Mouse (Mus musculus): ENCODE measurements at regions not wholly inside any gene's neighbourhood (a gene's known extent, or its start where the extent isn't known, plus 50 kb on each side); places are given as distances from the start of the nearest gene placed in this dataset.
A peak's percentile ranks its signal among the peaks of the same experiment; 100 is the strongest.

DNA sequence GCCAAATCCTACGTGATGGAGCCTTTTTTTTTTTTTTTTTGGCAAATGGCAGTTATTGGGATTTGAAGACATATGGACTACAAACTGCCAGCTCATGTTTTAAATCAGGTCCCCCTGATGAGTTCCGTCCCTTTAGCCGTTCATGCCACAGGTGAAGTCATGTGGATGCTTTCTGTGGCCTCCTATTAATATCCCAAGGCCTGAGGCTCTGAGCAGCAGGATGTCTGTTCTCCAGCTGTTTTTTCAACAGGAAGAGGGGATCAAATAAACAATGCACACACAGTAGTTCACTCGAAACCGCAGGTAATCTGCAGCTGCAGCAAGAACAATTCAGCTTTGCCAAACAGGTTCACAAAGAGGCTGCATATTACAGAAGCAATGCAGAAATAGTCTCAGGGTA lies 112.1 kb downstream of the Dusp6 start:
- DNase-seq = no peak

DNA sequence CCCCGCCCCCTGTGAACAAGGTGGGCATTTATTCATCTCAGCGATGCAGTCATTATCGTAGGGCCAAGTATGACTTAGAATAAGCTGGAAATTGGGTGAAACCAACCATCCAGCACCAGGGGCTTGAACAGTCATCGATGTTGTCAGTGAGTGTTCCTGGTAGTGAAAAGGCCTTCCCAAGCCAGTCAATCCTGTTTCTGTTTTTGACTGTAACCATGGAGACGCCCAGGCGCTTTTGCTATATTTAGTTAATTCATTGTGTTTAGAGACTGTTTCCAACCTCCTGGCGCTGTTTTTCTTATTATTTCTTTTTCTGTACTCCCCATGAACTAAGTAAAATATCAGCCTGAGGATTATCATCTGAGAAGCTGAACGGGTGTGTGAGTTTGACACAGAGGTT lies 113.4 kb downstream of the Dusp6 start:
- no peak for DNase-seq

DNA sequence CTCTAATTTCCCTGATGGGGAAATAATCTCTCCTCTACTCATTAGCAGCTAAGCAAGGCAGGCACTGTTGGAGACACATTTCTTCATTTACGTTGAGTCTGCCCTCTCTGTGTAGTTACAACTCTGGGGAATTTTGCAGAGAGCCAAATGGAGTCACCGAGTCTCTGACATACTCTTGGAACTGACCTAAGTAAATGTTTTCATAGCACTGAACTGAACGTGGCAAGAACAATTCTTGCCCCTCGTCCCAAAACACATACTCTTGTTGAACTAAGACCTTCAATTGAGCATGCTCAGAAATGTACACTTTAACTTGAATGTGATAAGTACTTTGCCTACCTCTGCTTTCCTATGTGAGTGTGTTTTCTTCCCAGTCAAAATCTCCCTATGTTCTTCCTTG lies 114.5 kb downstream of the Dusp6 start:
- no peak for DNase-seq

DNA sequence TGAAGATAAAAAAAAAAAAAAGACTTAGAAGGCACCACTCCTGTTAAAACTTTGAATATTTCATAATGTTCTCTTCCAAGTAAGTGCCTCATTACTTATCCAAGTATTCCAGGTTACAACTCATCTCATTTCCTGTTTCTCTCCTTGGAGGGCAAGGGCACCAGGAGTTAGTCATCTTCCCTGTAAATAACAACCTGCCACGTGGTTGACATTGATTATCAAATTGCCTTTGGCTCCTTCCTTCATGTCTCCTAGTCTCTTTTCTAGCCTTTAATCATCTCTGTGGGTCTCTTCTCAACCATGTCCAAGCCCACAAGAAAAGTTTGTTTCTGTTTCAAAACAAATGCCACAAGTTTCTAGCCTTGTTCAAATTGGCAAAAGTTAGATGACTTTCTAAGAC lies 116.1 kb downstream of the Dusp6 start:
- DNase-seq = no peak

DNA sequence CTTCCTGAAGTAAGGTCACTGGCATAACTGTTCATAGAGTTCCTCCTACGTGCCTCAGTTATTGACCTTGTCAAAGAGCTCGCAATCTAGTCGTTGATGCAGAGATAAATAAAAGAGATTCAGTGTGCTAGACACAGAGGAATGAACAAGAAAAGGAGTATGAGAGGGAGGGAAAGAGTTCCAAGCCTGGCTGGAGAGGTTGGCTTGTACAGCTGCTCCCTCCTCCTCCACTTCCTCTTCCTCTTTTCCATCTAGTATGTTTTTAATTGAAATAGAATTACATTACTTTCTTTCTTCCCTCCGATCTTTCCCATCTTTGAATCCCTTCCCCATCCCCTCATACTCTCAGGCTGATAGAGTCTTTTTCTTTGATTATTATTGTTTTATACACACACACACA lies 117.1 kb downstream of the Dusp6 start:
- DNase-seq = no peak

DNA sequence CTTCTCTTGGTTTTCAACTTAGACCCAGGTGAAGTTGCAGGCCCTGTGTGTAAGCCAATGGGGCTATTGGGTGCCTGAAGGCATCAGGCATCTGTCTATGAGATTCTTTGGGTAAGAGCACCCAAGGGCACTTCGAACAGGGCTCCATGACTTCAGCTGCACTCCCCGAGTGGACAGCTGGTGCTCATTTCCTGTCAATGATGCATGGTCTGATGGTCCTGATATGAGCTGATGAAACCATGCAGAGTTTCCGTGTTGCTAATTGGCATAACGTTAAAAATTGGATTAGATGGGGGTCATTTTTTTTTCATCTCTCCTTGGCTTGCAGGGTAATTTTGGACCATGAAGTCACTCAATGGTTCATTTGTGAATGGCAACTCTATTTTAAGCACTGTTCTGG lies 120.0 kb downstream of the Dusp6 start:
- no peak for DNase-seq

DNA sequence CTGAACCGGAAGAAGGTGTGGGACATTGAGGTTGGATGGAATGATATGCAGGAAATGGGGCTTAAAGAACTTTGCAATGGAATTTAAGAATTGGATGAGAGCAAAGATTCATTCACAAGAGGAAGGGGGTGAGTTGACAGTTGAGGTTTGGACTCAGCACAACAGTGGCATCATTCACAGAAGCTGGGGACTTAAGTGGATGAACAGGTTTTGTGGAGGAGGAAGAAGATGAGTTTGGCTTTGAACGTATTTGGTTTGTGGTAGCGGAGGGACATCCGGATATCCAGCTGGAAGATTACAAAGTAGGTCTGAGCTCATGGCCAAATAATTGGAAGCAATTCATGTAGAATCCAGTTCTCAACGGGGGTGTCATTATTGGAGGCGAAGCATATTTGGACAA lies 121.3 kb downstream of the Dusp6 start:
- DNase-seq = no peak

DNA sequence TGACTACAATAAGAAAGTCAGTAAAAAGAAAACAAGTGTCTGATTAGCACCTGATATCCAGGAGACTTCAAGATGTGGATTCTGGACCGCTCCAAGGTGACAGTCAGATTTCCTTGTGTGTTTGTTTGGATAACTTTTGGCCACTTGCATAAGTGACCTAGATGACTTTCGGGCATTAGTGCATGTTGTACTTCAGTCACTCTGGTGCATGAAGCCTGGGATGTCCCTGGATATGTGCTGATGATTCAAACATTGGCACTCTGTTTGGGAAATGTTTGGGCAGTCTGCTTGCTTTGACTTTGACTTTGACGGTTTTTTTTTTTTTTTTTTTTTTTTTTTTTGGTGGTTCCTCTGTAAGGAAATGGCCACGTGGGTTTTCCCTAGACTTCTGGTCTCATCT lies 121.8 kb downstream of the Dusp6 start:
- DNase-seq = no peak

DNA sequence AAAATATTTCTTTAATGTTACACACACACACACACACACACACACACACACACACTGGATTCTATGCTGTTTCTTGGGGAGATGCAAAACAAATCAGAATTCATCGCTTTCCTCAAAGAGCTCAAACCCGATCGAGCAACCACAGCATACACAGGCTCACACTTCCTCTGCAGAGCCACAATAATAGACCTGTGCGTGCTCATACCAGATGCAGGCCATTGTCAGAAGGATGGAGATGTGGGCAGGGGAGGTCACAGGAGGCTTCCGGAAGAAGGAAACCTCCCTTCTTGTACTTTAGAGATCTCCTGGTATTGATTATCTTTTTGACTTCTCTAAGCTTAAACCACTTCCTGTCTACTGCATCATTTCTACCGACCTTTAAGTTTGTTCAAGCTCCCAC lies 122.8 kb downstream of the Dusp6 start:
- DNase-seq = no peak

DNA sequence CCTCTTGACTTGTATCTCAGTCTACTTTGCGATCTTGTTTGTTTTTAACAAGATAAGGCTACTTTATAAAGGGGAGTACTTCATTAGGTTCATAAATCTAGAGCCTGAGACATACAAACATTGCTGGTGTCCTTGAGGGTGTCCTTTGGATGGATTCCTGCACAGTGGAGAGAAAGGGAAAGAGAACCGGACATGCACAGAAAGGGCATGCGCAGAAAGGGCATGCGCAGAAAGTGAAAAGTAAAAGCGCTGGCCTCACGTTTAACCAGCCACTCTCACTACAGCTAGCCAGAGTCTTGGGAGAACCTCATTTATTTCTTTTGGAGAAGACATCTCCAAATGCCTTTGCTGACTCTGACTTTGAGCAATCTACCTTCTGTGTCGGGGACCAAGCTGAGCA lies 125.5 kb downstream of the Dusp6 start:
- DNase-seq = peak; percentile 21

DNA sequence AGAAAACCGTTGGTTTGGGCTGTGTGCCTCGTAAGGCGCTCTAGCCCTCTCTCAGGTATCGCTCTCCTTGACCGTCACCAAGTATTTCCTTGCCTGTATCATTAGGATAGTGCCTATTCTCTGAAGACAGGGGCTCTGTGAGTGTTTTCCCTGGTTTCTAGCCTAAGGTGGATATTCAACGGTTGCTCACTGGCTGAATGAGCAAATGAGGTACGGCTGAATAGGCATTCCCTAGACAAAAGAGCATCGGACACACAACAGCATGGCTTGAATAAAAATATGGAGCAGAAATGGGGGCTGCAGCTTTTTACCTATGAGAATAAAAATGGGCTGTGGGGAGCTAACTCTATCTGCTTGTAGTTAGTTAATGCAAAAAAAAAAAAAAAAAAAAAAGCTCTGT lies 126.0 kb downstream of the Dusp6 start:
- no peak for DNase-seq

DNA sequence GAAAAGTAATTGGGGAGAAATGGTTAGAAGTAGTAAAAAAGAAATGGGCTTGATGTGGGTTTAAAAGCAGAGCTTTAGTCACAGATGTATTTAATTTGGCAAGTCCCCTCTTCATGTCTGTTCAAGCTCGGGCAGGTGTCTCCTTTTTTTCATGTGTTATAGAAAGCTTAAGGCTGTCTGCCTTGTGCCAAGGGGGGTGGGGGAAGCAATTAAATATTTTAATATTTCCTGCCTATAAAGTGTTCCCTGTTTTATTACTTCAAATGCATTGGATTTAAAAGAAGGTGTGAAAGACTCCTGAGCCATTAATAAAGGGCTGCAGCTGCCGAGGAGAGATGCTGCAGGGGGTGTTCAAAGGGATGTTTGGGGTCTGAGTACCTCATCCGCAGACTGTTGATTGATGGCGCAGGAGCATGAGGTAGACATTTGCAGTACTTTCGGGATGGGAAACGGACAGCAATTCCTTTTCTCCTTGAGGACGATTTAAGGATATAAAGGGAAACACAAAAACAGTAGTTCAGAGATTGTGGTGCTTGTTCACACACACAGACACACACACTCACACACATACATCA lies 127.7 kb downstream of the Dusp6 start:
- no peak for DNase-seq

DNA sequence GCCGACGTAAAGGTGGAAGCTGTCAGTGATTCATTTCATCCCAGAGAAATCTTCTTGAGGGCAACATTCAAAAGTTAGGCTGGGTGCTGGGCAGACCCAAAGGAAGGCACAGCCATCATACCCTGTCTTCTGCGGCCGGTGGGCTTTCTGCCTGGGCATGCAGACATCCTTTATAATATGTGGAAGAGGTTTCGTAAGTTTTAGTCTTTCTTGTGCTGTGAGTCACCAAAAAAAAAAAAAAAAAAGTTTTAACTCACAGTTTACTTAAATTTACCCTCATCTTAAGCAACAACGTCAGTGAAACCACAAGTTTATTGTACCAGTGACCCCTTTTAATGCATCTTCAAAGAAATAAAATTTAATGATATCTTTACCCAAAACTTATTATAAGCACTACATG lies 128.7 kb downstream of the Dusp6 start:
- DNase-seq = no peak

DNA sequence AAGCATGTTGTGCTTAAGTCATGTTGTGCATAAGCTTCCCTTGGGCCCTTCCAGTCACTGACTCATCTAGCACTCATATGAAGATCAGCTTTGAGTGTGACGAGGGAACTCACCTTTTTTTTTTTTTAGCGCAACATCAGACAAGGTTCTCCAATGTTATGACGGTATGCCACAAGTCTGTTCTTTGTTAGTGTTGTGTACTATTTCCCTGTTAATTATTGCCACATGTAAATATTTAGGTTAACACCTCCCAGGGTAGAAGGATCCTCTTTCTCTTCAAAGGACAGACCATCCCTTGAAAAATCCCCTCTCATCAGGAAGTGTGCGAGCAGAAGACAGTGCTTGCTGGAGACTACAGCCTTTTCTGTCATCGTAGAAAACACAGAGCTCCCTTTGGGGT lies 129.9 kb downstream of the Dusp6 start:
- DNase-seq = no peak

DNA sequence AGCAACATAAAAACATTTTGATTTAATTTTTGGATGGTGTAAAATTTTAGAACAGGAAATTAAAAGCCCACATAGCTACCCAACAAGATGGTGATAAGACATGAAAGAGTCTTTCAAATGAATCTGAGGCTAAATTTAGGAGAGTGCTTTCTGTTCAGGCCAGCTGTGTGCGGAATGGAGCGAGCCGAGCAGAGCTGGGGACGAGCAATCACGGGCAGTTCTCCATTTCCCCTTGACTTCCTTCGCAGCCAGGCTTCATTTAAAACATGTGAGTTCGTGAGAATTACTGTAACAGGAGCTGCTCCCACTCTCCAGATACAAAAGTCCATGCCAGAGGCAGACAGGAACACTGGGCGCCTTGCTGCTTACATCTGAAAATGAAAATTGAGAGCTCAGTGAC lies 130.5 kb downstream of the Dusp6 start:
- no peak for DNase-seq

DNA sequence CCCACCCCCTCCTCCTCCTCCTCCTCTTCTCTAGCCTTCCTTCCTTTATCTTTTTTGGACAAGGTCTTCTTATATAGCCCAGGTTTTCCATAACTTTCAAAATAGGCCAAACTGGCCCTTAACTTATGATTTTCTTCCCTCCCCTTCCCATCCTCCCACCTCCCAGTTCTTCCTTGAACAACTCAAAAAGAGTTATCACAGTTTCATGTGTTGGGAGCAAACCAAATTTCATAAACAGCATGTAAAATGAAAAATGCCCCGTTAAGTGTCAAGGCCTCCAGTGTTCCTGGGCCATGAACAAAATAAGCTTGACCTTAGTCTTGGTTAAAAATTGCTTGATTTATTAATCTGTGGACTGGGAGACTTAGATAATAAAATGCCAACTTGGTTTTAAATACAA lies 132.4 kb downstream of the Dusp6 start:
- no peak for DNase-seq

DNA sequence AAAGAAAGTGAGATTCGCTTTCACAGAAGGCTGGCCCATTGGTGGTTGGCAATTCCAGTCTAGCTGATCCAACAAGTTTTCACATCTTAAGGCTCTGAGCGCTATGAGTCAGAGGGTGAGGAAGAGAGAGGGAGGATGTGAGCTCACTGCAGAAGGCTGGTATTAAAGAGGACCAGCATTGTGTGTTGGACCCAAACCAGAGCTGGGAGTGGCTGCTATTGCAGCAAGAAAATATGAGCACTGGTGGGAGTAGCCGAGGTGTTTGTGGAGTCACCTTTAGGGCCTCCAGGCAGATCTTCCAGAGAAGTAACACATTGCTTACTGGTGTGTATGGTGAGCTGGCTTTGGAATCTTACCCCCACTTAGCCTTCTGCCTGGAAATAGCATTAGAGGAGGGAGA lies 133.6 kb downstream of the Dusp6 start:
- DNase-seq = no peak

DNA sequence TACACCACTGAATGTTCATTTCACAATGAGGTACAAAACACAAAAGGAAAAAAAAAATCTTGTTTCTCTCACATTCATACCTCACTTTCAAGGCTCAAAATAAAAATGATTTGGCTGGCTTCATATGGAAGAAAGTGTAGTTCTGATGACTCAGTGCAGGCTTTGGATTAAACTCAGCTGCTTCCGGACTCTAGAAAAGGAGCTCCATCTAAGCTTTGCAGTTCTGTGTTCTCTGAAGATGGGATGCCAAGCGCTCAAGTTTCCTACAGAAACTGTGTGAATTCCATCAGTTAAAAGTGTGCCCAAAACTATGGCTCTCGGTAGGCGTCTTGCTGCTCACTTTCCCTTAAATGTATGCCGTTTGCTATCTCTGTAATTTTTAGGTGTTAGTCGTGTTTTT lies 137.0 kb downstream of the Dusp6 start:
- no peak for DNase-seq

DNA sequence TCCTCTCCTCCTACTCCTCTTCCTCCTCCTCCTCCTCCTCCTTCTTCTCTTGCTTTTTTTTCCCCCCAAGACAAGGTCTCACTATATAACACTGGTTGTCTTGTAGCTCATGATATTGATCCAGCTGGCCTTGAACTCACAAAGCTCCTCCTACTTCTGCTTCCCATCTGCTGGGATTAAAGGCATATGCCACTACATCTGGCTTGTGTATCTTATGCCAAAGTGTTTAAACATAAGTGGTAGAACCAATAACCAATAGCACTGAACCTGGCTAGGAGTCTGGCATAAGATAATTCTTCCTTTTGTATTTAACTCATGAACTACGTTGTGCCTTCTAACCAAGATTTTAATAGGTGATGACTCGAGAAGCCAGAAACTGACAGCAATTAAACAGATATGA lies 143.7 kb downstream of the Dusp6 start:
- no peak for DNase-seq

DNA sequence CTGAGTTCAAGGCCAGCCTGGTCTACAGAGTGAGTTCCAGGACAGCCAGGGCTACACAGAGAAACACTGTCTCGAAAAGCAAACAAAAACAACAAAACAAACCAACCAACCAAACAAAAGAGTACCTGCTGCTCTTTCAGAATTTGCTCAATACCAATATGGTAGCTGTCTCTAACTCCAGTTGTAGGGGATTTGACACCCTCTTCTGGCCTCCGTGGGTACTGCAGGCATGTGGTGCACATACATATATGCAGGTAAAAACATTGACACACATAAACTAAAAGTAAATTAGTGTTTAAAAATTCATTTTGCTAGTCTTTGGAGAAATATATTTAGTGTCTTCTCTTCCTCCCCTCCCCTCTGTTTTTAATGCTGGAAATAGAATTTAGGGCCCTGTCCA lies 145.8 kb downstream of the Dusp6 start:
- no peak for DNase-seq

DNA sequence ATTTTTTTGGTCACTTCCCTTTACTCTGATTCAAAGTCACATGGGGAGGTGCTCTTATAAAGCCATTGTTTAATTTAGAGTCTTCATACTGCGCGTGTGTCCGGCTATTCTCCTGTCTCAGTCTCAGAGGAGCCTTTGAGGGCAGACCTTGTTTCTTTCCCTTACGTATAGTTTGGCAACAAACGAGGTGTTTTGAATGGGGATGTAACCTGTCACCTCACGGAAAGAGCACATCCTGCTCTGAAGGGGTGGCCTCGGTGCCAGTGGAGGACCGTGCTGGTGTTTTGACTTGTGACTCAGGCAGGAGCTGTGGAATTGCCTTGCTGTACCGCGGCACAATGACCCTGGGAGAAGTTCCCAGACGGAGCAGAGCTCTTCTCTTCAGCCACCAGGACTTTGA lies 146.7 kb downstream of the Dusp6 start:
- peak; percentile 74 for DNase-seq

DNA sequence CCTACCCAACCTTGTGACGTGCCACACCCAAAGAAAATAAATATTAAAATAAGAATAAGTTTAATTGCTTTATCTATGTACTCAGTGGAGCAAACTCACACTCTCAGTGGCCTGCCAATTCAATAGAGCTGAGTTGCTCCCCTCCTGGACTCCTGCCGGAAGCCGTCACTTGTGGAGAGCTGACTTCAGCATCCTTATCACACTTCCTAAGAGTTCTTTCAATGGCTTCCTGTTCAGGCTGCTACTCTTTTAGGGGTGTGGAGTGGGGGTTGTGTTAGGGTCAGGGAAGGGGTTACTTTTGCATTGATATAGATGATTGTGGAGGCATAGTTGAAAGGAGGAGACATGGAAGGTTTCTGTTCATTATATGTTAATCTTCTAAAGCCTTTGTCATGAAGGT lies 147.7 kb downstream of the Dusp6 start:
- peak; percentile 39 for DNase-seq

DNA sequence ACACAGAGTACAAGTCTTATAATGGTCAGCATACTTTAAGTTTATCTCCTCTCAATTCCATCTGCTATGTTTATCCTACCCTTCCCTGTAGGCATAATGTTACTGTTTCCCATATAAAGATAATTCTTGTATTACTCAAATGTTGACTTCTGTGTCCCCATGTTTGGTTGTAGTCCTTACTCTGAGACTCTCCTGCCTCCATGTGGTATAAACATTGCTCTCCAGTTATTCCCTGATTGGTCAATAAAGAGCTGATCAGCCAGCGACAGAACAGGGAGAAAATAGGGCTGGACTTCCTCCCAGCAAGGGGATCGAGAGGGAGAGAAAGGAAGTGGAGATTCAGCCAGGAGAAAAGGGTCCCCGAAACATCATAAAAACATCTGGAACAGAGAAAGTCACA lies 150.4 kb downstream of the Dusp6 start:
- no peak for DNase-seq

DNA sequence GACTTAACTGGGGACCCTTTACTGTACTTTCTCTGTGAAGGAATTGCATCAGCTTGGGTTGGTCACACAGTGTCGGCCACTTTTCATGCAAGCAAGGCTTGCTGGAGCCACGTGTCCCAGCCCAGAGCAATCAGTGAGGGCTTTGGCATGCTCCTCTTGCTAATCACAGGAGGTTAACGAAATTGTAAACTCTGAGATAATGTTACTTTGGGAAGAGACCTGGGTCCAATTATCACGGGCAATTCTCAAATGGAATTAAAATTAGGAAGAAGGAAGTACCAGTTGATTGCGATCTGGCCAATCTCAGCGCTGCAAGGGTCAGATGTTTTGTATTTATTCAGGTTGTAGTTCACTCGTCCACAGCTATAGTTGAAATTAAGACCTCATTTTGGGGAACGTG lies 153.2 kb downstream of the Dusp6 start:
- no peak for DNase-seq

DNA sequence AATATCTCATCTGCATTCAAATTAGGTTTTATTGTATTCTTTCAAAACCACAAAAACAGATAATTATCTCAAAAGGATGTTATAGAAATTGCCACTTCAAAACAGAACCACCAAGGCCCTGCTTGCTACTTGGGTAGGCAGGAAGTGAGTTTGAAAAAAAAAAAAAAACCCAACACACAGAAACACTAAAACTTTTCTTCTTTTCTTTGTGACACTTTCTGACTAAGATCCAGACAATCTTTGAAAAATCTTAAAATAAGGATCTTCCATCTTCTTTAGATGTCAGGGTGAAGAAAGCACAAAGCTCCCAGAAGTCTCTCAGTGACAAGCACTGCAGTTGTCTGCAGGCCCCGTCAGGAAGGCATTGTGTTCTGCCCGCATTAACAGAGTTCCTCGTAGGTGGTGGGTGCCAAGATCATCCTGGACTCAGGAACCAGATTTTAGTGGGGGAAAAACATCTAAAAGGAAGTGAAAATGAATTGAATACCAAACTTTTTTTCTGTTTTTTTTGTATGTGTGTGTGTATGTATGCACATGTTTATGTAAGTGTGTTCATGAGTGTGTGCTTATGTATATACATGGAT lies 154.0 kb downstream of the Dusp6 start:
- DNase-seq = peak; percentile 28

DNA sequence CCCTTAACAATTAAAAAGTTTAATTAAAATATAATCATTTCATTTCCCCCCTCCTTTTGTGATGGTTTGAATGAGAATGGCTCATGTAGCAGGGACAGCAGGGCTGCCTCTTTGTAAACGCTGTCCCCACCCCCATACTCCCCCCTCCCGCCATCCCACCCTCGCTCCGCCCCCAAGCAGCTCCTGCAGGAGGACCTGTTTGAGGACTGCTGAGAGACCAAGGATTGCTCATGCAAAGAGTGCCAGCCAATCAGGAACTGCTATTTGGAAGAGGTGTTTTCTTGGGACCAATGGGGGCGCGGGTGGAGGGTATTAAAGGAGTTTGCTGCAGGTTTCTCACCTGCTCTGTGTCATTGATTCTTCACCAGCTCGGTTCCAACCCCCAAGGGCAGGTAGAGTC lies 154.6 kb downstream of the Dusp6 start:
- no peak for DNase-seq
